20 mouse cellular contexts compared by ENCODE assay signal in genomic region chr14:26523082-26523481, GRCm38 (mm10). TPM values are rescaled to one million over a fixed set of nuclear protein-coding genes. Genes with fewer than 3 reads are reported as not detected.
DNase-seq lines count a peak whose midpoint lies in the region; ATAC-seq and TF ChIP-seq lines count a peak whose summit lies in the region.
"Had no signal": no experiment of that assay in that cellular context is flagged by ENCODE, and none has a peak within 500 bp of the region (broad histone marks: within the 10 kb centered on the region; RNA-seq: fewer than 3 reads in every experiment).

No protein-coding gene starts in this region.

- WGBS in heart, embryonic 14.5 days = 72% methylated on average over 2 of the region's 2 CpGs

- H3K36me3 ChIP-seq in heart, embryonic 14.5 days (ENCODE audit: control insufficient read depth, insufficient read depth, low read length) = peaks cover 6% of the 10 kb centered on the region; the same call in 1 of the 2 replicates
- H3K36me3 ChIP-seq: forebrain, embryonic 15.5 days had no signal

- no peak overlapping the region for H3K4me3 ChIP-seq in heart, embryonic 14.5 days (ENCODE audit: control insufficient read depth in 1 of 2, insufficient read depth in 1 of 2, low read depth in 1 of 2, low read length in 2 of 2)
- H3K4me3 ChIP-seq in embryonic fibroblast, embryonic 13.5 days (ENCODE audit: insufficient read depth, low read length) = no peak overlapping the region
- H3K4me3 ChIP-seq: embryonic facial prominence, embryonic 13.5 days; forebrain, embryonic 15.5 days; left cerebral cortex, adult 2 months; liver, embryonic 15.5 days had no signal

- no peak overlapping the region; the same call in 1 of the 2 replicates for H3K9ac ChIP-seq in heart, embryonic 14.5 days (ENCODE audit: low read length)
- H3K9ac ChIP-seq: embryonic facial prominence, embryonic 13.5 days; forebrain, embryonic 15.5 days; liver, embryonic 15.5 days had no signal

- ATAC-seq in heart, embryonic 14.5 days (ENCODE audit: insufficient number of reproducible peaks, insufficient read depth, low FRiP score, low read depth) = no peak
- ATAC-seq: forebrain, embryonic 15.5 days had no signal

- intact Hi-C loops in heart, postnatal 36 days (cut with DNase I) = no loop called here
- intact Hi-C loops in left cerebral cortex, postnatal 14 days (cut with DNase I) = no loop called here

- no peak for TF ChIP-seq CTCF in embryonic fibroblast, embryonic 13.5 days (IDR thresholded peaks at IDR 0.05; ENCODE audit: borderline replicate concordance, insufficient read depth, low read length)

- 0 out of 2 replicates have a peak overlapping the region, but pooled peaks have one; percentile 7 for H3K4me2 ChIP-seq in heart, embryonic 14.5 days (ENCODE audit: low read length)
- H3K4me2 ChIP-seq: embryonic facial prominence, embryonic 13.5 days; forebrain, embryonic 15.5 days; liver, embryonic 15.5 days; midbrain, embryonic 11.5 days had no signal

- no peaks in the 10 kb centered on the region for H3K9me3 ChIP-seq in heart, embryonic 14.5 days (ENCODE audit: control insufficient read depth, low read length)
- H3K9me3 ChIP-seq: embryonic facial prominence, embryonic 13.5 days; forebrain, embryonic 15.5 days; liver, embryonic 15.5 days had no signal

- H3K27me3 ChIP-seq in heart, embryonic 14.5 days (ENCODE audit: control insufficient read depth, insufficient read depth, low read length) = no peaks in the 10 kb centered on the region
- H3K27me3 ChIP-seq: CH12.LX; embryonic facial prominence, embryonic 13.5 days; forebrain, embryonic 15.5 days; liver, embryonic 15.5 days had no signal

- peak; percentile 49 to 79 for DNase-seq in frontal cortex, adult 2 months (ENCODE audit: extremely low spot score in 1 of 2, low spot score in 1 of 2)
- DNase-seq in frontal cortex, postnatal 25 days (ENCODE audit: low spot score in 2 of 2) = no peak
- no peak for DNase-seq in heart, postnatal 36 days
- DNase-seq in left cerebral cortex, adult 18-20 months (ENCODE audit: low spot score in 2 of 2) = peak; percentile 37 to 63
- DNase-seq in left cerebral cortex, postnatal 14 days (ENCODE audit: low spot score in 2 of 2) = no peak
- DNase-seq in gastrocnemius, postnatal 10 days = no peak
- DNase-seq: adrenal gland, postnatal 25 days; cerebellum, adult 11-12 months; cerebellum, postnatal 14 days; gastrocnemius, postnatal 14 days; kidney, adult 11 months; kidney, postnatal 25 days had no signal

- TF ChIP-seq POLR2A in embryonic fibroblast, embryonic 13.5 days (IDR thresholded peaks at IDR 0.05; ENCODE audit: low read depth, low read length) = no peak

- peaks cover 2 to 9% of the 10 kb centered on the region in 2 experiments; a peak in 3 of 4 replicates for H3K4me1 ChIP-seq in heart, embryonic 14.5 days (ENCODE audit: control insufficient read depth in 2 of 2, insufficient read depth in 2 of 2, low read length in 2 of 2)
- H3K4me1 ChIP-seq in embryonic fibroblast, embryonic 13.5 days (ENCODE audit: control insufficient read depth, insufficient read depth, low read length) = peaks cover 2% of the 10 kb centered on the region; the same call in 1 of the 2 replicates

- H3K27ac ChIP-seq in heart, embryonic 14.5 days (replicated peaks in 1 of 2; ENCODE audit: control insufficient read depth in 1 of 2, insufficient read depth in 1 of 2, low read depth in 2 of 2, low read length in 2 of 2) = peak overlapping the region; percentile 11 to 45; a peak in 2 of 4 replicates
- H3K27ac ChIP-seq in embryonic fibroblast, embryonic 13.5 days (ENCODE audit: insufficient read depth, low read length) = peak overlapping the region; percentile 77
- H3K27ac ChIP-seq: embryonic facial prominence, embryonic 13.5 days; forebrain, embryonic 15.5 days; left cerebral cortex, adult 2 months; liver, embryonic 15.5 days had no signal

RNA-seq across cellular contexts. Expression of gene Slmap, which starts 11.6 kb away (rescaled TPM):
- 54.9 and 58.4 TPM in 2 replicates for polyA plus RNA-seq in frontal cortex, adult 2 months (2012; rRNA removed)
- 159 and 161 TPM in 2 replicates for polyA plus RNA-seq in heart, embryonic 14.5 days (2014; fragmentation: Nextera tagmentation; extraction: Ambion mirVana)
- total RNA-seq in heart, postnatal 36 days (2021) = 100 to 1,000 TPM; 283 to 332 TPM
- total RNA-seq in left cerebral cortex, adult 18-20 months (2021) = 100 to 1,000 TPM; 114 to 116 TPM
- 100 to 1,000 TPM in 1 of 2 experiments, 10 to 100 TPM in 1; 96.4 to 106 TPM for total RNA-seq in left cerebral cortex, postnatal 14 days (2021)
- polyA plus RNA-seq in embryonic fibroblast, embryonic 13.5 days (2011; ENCODE audit: insufficient read length, low read depth, missing spikeins) = 109 and 124 TPM in 2 replicates
- total RNA-seq in gastrocnemius, postnatal 10 days (2021) = 100 to 1,000 TPM; 111 to 113 TPM

RNA-seq across cellular contexts. Expression of gene Dennd6a, which starts 50.6 kb away (rescaled TPM):
- 21.9 and 23.9 TPM in 2 replicates for polyA plus RNA-seq in frontal cortex, adult 2 months (2012; rRNA removed)
- 26.7 and 30.3 TPM in 2 replicates for polyA plus RNA-seq in heart, embryonic 14.5 days (2014; fragmentation: Nextera tagmentation; extraction: Ambion mirVana)
- total RNA-seq in heart, postnatal 36 days (2021) = 10 to 100 TPM; 16.3 TPM
- 10 to 100 TPM; 25.1 to 28.4 TPM for total RNA-seq in left cerebral cortex, adult 18-20 months (2021)
- total RNA-seq in left cerebral cortex, postnatal 14 days (2021) = 10 to 100 TPM; 24.1 to 29.5 TPM
- polyA plus RNA-seq in embryonic fibroblast, embryonic 13.5 days (2011; ENCODE audit: insufficient read length, low read depth, missing spikeins) = 19.7 and 24.6 TPM in 2 replicates
- total RNA-seq in gastrocnemius, postnatal 10 days (2021) = 10 to 100 TPM; 13.9 to 19.1 TPM

Comparison
In these comparisons a context has a peak if more than half of its experiments do, and no peak if none do; other contexts are left out.
1. DNase-seq: peak in frontal cortex, adult 2 months (2 of 2) and left cerebral cortex, adult 18-20 months (2 of 2); none in frontal cortex, postnatal 25 days (0 of 2), heart, postnatal 36 days (0 of 2), left cerebral cortex, postnatal 14 days (0 of 2) and gastrocnemius, postnatal 10 days (single experiment).